Mouse (Mus musculus) thymus, adult 2 months (tissue): ENCODE results near the gene Plxdc1.

Experiments used
- CTCF ChIP-seq: fragments of 200-500 bp; IDR thresholded peaks from 2 replicates; pipeline ENCODE4 v1.5.1; 2012; ENCODE audit warnings: mild to moderate bottlenecking, control low read depth, low read length, moderate library complexity, borderline replicate concordance; ENCODE audit not compliant: control insufficient read depth, poor library complexity, insufficient read depth; ENCODE audit errors: extremely low read depth
- POLR2A ChIP-seq: fragments of 200-500 bp; IDR thresholded peaks from 2 replicates; pipeline ENCODE4 v1.6.1; 2012; ENCODE audit warnings: mild to moderate bottlenecking, low read length, control low read depth, moderate library complexity; ENCODE audit not compliant: control insufficient read depth, poor library complexity, insufficient read depth; ENCODE audit errors: extremely low read depth

DNA sequence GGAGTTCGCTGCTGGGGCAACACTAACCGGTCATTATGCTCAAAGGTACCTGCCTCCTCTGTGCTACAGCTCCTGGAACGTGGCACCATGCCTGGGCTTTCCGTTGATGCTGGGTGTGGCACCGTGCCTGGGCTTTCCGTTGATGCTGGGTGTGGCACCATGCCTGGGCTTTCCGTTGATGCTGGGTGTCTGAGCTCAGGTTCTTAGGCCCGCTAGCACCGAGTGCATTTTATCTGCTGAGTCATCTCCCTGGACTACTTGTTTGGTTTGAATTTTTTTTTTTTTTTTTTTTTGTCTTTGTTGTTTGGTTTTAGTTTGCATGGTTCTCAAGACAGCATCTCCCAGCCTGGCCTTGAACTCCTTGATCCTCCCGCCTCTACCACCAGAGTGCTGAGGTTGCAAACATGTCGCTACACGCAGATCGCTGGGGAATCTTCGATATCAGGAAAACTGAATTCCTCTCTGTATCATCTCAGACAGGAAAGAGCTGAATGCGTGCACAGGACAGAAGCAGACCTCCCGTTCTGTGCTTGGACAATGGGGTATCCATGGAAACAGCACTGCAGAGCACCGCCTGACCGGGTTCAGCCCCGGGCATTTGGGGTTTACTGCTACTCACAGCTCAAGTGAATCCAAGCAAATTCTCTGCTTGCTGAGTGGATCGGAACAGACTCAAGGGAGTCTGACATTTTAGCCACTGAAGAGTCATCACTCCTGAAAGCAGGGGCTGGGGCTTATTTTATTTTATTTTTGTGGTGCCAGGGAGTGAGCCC is 36.4 kb downstream of the Plxdc1 start:
- TF ChIP-seq CTCF: no peak
- no peak for TF ChIP-seq POLR2A
